Mouse (Mus musculus) hindbrain, embryonic 11.5 days (tissue): Measurements from ENCODE around the gene Fbxo3. TPM values are rescaled to one million over a fixed set of nuclear protein-coding genes. Genes with fewer than 3 reads are reported as not detected.
"Not testable (repeated sequence)": the region's sequence is repeated elsewhere in the genome, so short reads cannot be mapped to it uniquely, and the experiment has no call there.

Experiments
- ATAC-seq: fragments of 200-750 bp; cut with Nextera tagmentation; 2 replicates; pipeline ENCODE4 v1.8.0; 2017; ENCODE audit warnings: mild to moderate bottlenecking, moderate TSS enrichment, moderate library complexity; ENCODE audit not compliant: low FRiP score
- DNase-seq: peaks from one replicate; pipeline ENCODE4 v3.0.0-alpha.2; 2015; ENCODE audit warnings: low spot score
- H3K27ac ChIP-seq: fragments of 300-500 bp; sonication (generic); 2 replicates; pipeline ENCODE4 v1.5.1; 2014; ENCODE audit warnings: mild to moderate bottlenecking, low read depth, low read length
- H3K27me3 ChIP-seq: fragments of 300-500 bp; sonication (generic); 2 replicates; pipeline ENCODE4 v1.6.1; 2014; ENCODE audit warnings: mild to moderate bottlenecking, low read length, moderate library complexity, mixed read lengths; ENCODE audit not compliant: control insufficient read depth, insufficient read depth
- H3K36me3 ChIP-seq: fragments of 300-500 bp; sonication (generic); 2 replicates; pipeline ENCODE4 v1.6.1; 2014; ENCODE audit warnings: mild to moderate bottlenecking, low read length, moderate library complexity, mixed read lengths; ENCODE audit not compliant: control insufficient read depth, insufficient read depth
- H3K4me1 ChIP-seq: fragments of 300-500 bp; sonication (generic); replicated peaks from 2 replicates; pipeline ENCODE4 v1.6.1; 2014; ENCODE audit warnings: low read length, mixed read lengths; ENCODE audit not compliant: control insufficient read depth, insufficient read depth
- H3K4me2 ChIP-seq: fragments of 300-500 bp; sonication (generic); replicated peaks from 2 replicates; pipeline ENCODE4 v1.6.1; 2014; ENCODE audit warnings: mild to moderate bottlenecking, low read depth, low read length
- H3K4me3 ChIP-seq: fragments of 300-500 bp; sonication (generic); 2 replicates; pipeline ENCODE4 v1.5.1; 2014; ENCODE audit warnings: low read depth, low read length
- H3K9ac ChIP-seq: fragments of 300-500 bp; sonication (generic); 2 replicates; pipeline ENCODE4 v1.6.1; 2014; ENCODE audit warnings: low read depth, low read length
- H3K9me3 ChIP-seq: fragments of 300-500 bp; sonication (generic); 2 replicates; pipeline ENCODE4 v1.6.1; 2016; ENCODE audit warnings: low read length; ENCODE audit not compliant: control insufficient read depth
- WGBS: fragments of 180-500 bp; shearing (Covaris S2); extraction: QIAGEN DNeasy Blood & Tissue Kit; methylation state at CpG from one replicate; pipeline ENCODE4 v1.1.7; 2014; 5-methylcytosine and 5-hydroxymethylcytosine counted together
- polyA plus RNA-seq: library from polyadenylated mRNA; unstranded; fragments of >200 nt; fragmentation: Nextera tagmentation; extraction: Ambion mirVana; gene quantifications from 2 replicates; pipeline ENCODE4 v1.2.1, GENCODE M21; 2014

Gene Fbxo3
- polyA plus RNA-seq, 1 experiment from 2014 or later, result 61.4 TPM

DNA sequence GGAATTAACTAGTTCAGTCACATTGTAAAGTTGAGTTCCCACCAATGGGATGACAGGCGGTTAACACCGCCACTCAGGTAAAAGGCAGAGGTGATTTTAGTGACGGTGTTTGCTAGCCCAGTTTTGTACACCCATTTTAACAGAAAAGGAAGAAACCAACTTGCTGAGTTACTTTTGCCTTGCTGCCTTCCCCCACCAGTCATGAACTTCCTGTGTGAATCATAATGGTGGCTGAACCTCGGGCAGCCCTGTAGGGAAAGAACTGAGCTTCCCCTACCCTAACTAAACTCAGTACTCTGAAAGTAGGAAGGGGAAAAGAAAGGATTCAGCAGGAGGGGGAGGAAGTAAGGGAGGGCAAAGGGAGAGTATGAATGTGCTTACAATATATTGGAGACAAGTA, 82.5 kb downstream of the Fbxo3 start:
- DNase-seq, result no peak
- no peak overlapping the region for H3K4me3 ChIP-seq
- H3K9me3 ChIP-seq, result no peaks in the 10 kb centered on the region
- no peak overlapping the region for H3K4me2 ChIP-seq
- no peaks in the 10 kb centered on the region for H3K27me3 ChIP-seq
- H3K36me3 ChIP-seq, result no peaks in the 10 kb centered on the region
- no peaks in the 10 kb centered on the region for H3K4me1 ChIP-seq
- no peak overlapping the region for H3K27ac ChIP-seq
- H3K9ac ChIP-seq, result no peak overlapping the region
- 91% methylated on average over 4 of the region's 4 CpGs for WGBS
- ATAC-seq, result no peak

- not testable (repeated sequence) for H3K4me2 ChIP-seq, H3K36me3 ChIP-seq, DNase-seq, ATAC-seq, H3K9me3 ChIP-seq, H3K27me3 ChIP-seq, H3K4me3 ChIP-seq, H3K27ac ChIP-seq, H3K4me1 ChIP-seq, H3K9ac ChIP-seq
- WGBS, result no CpG with 5 or more reads among the region's 1 CpGs
Measured at GRCm38 (mm10) chr2:104111170-104111797, 83.8 kb downstream of the Fbxo3 start.

Other genes starting within 250 kb of the Fbxo3 start
- 610 and 653 TPM in 2 replicates for gene Caprin1, start 230.1 kb upstream of the Fbxo3 start, polyA plus RNA-seq
- gene Lmo2, start 69.7 kb upstream of the Fbxo3 start, polyA plus RNA-seq, result 21.3 and 23.9 TPM in 2 replicates
- 1.9 and 2.5 TPM in 2 replicates for gene 4931422A03Rik, start 640 bp downstream of the Fbxo3 start, polyA plus RNA-seq
- not detected in 2 replicates for gene Gm10912, start 38.1 kb downstream of the Fbxo3 start, polyA plus RNA-seq
- gene Gm10799, start 40.8 kb downstream of the Fbxo3 start, polyA plus RNA-seq, result not detected in 2 replicates
- 4.3 and 4.8 TPM in 2 replicates for gene Cd59b, start 42.1 kb downstream of the Fbxo3 start, polyA plus RNA-seq
- gene Cd59a, start 68.1 kb downstream of the Fbxo3 start, polyA plus RNA-seq, result 31.7 and 32.3 TPM in 2 replicates
- gene A930018P22Rik, start 95.0 kb downstream of the Fbxo3 start, polyA plus RNA-seq, result 0.18 TPM in 1 of 2 replicates, not detected in the other